Mouse (Mus musculus): Measurements from ENCODE around the gene Syn3.
"Not testable (repeated sequence)": the region's sequence is repeated elsewhere in the genome, so short reads cannot be mapped to it uniquely, and the experiment has no call there.

Syn3 gene

DNA sequence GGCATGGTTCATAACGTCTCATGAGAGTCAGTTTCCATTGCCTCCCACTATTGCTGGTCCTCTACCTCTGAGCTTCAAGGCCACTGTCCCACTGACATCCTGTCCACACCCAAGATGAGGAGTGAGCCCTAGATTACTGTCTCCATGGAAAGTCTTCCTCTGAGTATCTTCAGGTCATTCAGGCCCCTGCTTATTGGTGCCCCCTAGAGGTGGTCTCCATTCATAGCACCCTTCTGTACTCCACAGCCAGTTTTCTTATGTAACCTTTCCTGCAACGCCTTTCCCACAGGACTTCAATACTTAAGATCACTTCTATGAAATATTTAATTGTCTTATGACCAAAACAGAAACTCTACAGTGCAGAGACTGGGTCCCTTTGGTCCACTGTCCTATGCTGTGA lies 80.4 kb downstream of the Syn3 start:
- DNase-seq (ENCODE audit: low read depth, low spot score), result no peak

DNA sequence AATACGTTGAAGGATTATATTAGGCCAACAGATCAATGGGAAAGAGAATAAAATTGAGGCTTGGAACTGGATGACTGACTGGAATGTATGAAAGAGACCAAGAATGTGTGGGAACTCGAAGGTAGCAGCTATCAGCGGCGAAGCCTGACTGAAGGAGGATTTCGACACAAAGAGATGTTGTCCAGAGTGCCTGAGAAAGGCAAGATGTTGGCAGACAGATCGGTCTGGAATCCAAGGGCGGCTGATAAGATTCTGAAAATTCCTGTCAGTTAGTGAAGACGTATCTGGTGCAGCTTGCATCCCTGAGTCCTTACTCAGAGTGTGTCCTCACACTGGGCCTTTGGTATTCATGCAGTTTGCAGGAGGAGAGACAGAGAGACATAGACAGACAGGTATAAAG lies 81.9 kb downstream of the Syn3 start:
- no peak for DNase-seq (ENCODE audit: low read depth, low spot score)

DNA sequence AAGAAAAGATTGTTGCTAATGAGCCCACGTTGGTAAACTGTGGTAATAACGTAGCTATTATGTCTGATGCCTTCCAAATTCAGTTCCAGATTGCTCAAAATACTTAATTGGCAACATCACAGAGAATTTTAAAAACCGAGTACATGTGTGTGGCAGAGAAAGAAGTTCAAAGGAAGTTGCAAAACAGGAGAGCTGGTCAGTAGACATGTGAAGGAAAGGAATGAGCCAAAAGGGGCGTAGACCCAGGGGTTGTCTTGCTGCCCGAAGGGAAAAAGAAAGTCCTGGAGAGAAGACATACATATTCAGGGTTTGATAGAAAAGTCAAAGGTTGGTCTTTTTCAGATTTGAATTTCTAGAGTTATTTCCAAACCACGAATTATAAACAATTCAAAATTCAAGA lies 87.8 kb downstream of the Syn3 start:
- no peak for DNase-seq (ENCODE audit: low read depth, low spot score)

DNA sequence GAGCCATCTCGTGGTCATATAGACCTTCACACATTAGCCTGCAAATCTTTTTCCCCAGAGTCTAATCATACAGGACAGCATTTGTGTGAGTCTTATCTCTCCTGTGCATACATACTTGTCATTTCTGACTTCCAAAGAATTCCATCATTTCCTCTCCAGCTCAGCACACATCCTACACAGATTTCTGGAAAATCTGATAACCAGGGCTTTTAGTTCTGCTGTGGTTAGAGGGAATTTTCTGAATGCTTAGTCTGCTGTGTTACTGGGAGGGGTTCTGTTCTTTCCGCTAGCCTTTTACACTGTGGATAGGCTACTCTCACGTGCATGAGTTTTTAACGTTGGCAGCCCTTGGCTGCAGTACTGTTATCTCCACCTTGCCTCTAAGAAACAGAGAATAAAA lies 91.7 kb downstream of the Syn3 start:
- DNase-seq (ENCODE audit: low read depth, low spot score), result no peak

DNA sequence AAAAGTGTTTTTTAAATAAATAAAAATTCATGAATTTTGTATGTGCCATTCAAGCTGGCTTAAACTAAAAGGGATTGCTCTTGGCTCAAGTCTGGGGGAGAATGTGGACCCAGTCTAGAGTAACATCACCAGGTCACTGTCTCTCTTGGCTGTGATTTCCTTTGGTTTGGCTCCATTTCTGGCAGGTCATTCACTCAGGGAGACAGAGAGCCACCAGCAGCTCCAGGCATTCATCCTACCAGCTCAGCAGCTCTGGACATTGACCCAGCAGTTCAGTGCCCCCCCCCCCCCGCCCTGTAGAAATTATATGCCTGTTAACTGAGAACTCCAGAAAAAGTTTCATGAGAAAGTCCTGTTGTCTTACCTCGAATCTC lies 100.4 kb downstream of the Syn3 start:
- DNase-seq (ENCODE audit: low read depth, low spot score), result no peak

DNA sequence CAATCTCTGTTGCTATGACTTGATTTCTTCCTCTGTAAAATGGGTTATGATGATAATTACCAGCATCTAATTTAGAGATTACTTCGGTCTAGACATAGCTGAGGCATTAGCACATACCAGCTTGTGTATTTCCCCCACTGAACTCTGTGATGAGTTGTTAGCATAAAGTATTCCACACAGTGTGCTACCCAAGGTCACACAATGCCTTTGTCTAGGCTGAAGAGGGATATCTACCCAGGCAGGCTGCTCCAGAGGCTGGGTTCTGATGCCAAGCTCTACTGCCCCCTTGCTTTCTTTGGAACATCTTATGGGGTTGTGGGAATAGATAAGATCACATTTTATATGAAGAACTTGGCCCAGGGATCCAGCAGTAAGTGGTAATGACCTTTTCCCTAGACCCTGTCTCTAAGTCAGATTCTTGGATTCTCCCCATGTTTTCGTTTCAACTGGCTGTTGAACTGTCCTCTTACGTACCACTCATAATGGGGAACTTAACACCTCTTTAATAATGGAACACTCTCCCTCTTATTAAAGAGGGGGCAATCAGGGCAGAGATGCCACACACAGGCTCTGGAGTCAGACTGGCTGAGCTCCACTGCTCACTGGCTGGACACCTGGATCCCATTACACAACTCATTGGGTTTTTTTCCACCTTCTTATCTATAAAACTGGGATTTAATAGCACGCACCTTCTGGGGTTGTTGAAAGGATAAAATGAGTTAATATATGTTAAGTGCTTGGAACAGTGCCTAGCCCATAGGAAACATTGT lies 100.9 kb downstream of the Syn3 start:
- no peak for DNase-seq (ENCODE audit: low read depth, low spot score)

DNA sequence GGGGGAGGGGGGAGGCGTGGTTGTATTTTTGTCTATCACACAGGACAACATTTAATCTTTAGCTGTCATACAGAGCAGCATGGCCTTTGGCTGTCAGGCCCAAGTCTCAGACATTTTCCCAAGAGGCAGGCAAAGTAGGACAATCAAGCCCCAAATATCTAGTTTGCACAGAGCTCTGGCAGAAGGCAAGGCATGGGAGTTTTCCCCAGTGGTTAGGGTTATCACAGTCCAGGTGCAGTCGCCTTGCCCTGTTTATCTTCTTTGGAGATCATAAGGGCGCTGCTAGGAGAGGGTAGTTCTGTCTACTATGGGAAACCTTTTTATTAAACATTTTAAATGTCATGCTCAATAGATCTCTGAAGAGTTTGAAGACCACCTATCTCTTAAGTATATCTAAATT lies 106.3 kb downstream of the Syn3 start:
- DNase-seq (ENCODE audit: low read depth, low spot score), result no peak

DNA sequence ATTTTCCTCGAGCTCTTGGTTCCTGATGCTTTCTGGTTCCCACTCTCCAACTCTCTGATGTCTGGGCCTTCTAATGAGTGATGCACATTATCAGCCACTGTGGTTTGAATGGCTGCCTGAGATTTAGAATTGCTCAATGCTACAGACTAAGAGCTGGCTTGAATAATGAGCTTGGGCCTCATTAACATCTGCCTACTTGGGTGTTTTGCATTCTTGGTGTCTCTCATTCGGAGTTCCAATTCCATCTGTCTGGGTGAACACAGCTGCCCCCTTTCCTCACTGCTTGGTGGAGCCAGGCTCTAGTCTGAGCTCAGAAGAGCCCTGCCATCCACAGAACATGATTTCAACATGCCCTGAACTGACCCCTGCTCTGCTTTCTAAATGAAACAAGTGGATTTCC lies 108.8 kb downstream of the Syn3 start:
- no peak for DNase-seq (ENCODE audit: low read depth, low spot score)

DNA sequence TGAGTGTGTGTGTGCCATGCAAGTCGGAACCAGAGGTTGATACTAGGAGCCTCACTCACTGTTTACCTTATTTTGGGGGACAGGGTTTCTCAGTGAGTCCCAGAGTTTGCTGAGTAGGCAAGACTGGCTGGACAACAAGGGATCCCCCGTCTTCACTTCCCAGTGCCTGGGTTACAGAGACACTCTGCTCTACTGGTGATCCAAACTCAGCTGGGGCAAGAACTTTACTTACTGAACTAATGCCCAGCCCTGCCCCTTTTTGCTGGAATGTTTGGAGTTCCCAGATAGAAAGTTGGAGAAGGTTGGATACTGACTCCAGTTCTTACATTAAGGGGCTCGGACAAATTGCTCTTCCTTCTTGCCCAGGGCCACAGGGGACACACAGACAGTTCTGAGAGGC lies 109.3 kb downstream of the Syn3 start:
- no peak for DNase-seq (ENCODE audit: low read depth, low spot score)

DNA sequence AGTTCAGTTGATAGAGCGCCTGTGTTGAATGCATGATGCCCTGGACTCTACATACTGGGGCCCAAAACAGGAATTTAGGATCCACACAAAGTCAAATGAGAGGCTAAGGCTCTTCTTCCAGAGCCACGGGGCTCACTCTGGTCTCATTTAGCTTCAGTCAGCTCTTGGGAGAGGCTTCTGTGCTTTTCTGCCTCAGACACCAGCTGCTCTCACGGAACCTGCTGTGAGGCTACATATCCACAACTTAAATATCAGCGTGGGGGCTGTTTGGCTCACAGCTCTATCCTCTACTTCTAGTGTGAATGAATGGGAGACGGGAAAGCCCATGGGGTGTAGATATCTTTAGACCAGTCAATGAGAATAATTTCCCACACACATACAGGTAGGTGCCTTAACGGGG lies 109.9 kb downstream of the Syn3 start:
- no peak for DNase-seq (ENCODE audit: low read depth, low spot score)

DNA sequence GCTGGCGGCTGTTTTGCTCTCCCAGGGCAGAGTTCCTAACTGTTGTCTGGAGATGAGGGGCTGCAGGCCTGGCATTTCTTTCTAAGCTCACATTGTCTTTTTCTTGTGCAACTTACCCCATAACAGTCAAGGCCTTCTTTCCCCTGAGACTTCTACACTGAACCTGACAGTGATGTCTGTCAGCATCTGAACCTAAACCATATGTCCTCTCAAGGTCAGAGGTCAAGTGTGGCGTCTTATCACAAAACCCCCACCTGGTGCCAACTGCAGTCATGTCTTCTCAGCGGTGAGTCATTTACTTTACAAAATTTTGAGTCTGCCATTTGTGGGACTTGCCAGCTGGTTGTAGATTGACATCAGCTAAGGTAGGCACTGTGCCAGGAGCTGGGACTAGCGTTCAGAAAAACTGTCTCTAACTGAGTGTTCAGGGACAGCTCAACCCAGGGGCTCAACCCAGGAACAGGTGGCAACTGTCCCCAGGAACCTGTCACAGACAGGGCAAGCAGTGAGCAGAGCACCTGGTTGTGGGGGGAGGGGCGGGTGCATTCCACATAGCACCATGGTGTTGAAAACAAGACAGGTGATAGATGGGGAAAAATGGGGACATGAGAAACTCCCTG lies 110.8 kb downstream of the Syn3 start:
- no peak for DNase-seq (ENCODE audit: low read depth, low spot score)

DNA sequence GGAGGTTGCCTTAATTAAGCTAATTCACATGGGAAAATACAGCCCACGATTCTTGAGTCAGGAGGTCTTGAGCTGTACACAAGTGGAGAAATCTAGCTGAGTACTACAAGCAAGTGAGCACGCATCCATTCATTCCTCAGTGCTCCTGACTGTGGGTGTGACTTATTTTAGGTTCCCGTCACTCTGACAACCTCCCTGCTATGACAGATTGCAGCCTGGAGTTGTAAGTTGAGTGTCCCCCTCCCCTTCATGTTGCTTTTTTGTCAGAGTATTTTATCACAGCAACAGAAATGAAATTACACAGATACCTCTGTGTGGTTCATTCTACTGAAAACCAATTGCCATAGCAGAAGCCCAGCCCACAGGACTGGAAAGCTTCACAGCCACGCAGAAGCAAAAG lies 112.5 kb downstream of the Syn3 start:
- no peak for DNase-seq (ENCODE audit: low read depth, low spot score)

DNA sequence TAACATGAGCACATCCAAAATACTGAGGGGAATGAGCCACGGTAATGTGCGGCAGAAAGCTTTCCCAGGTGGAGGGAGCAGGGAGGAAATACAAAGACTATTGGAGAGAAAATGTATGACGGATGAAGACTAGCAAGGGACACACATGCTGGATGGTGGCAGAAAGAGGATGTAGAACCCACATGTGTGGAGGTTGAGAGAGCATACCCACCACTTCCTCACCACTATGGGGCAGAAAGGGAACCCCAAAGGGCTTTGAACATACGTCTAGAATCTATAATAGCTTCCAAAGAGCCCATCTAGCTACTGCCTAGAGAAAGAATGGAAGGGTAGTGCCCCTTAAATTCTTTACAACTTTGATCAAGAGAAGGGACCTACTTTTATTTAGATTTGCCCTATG lies 113.0 kb downstream of the Syn3 start:
- DNase-seq (ENCODE audit: low read depth, low spot score), result no peak

DNA sequence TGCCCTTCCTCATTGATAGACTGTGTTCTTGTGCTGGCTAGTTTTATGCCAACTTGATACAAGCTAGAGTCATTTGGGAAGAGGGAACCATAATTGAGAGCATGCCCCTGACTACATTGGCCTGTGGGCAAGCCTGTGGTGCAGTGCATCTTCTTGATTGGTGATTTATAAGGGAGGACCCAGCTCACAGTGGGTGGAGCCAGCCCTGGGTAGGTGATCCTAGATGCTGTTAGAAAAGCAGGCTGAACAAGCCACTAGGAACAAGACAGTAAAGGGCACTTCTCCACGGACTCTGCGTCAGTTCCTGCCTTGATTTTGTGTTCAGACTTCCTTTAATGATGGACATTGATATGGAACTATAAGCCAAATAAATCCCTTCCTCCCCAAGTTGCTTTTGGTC lies 114.0 kb downstream of the Syn3 start:
- DNase-seq (ENCODE audit: low read depth, low spot score), result no peak

DNA sequence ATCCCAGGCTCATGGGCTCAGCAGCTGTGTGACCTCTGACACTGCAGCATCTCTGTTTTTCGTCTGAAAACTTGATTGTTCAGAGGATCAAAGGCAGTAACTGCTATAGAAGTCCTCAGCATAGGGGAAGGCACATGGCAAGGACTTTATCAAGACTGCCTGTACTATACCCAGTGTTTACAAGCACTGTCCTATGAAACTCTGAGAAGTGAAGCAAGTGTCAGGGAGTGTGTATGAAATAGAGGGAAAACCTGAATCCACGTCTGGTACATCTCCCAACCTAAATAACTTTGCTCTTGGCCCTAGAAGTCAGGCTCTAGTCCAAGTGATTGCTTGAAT lies 116.8 kb downstream of the Syn3 start:
- DNase-seq (ENCODE audit: low read depth, low spot score), result no peak

DNA sequence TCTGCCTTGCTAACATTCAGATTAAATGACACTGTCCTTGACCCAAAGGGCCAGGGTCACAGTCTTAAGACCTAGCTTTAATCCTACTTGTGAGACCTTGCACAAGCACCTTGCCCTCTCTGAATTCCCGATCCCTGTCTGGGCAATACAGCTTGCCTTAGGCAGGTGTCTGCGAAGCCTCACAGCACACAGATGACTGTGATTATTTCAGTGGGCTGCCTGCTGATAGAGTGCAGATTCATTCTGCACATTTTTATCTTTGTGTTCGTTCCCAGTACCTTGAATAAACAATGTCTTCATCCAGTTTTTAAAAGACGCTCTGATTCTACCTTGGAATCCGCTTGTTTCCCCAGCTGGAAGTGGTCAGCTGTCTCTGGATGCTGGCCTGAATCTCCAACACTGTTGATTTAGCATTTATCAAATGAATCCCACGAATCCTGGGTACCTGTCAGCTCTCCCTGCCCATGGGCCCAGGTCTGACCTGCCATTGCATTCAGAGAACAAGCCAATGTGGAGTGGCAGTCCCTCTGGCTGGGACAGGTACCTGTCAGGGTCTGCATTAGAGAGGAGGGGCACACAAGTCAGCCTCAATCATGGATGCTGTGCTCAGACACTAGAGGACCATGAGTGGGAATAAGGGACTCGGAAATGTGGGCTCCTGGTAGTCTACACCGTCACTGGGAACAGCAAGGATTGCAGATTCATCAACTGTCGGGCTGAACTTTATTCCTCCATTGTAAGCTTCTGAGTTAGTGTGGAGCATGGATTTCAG lies 117.4 kb downstream of the Syn3 start:
- no peak for DNase-seq (ENCODE audit: low read depth, low spot score)

DNA sequence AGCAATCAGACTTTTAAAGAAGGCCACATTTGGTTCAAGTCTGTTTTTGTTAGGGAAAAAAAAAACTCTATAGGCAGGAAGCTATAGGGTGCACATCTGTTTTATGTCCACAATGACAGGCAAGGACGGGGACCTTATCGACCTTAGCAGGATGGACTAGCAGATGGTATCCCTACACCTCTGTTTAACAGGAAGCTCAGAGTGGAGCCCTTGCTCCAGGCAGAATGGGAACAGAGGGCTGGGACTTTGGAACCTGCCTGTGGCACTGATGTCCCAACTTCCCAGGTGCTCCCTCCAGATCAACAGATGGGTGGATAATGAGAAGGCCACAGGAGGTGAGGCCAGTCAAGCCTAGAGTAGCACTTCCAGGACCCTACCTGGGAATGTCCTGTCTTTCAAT lies 118.1 kb downstream of the Syn3 start:
- DNase-seq (ENCODE audit: low read depth, low spot score), result no peak

DNA sequence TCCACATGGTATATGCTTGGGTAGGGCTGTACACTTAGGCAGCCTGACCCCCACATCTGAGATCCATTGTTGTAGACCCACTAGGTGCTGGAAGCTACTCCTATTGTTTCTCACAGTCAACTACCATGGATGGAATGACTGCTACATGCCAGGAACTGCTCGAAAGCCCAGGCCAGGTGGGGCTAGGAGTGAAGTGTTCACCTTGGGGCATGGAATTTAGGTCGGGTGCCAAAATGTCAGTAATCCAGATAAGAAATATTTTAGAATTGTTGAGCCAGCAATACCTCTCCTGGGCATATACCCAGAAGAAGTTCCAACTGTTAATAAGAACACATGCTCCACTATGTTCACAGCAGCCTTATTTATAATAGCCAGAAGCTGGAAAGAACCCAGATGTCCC lies 119.9 kb downstream of the Syn3 start:
- DNase-seq (ENCODE audit: low read depth, low spot score), result not testable (repeated sequence)

DNA sequence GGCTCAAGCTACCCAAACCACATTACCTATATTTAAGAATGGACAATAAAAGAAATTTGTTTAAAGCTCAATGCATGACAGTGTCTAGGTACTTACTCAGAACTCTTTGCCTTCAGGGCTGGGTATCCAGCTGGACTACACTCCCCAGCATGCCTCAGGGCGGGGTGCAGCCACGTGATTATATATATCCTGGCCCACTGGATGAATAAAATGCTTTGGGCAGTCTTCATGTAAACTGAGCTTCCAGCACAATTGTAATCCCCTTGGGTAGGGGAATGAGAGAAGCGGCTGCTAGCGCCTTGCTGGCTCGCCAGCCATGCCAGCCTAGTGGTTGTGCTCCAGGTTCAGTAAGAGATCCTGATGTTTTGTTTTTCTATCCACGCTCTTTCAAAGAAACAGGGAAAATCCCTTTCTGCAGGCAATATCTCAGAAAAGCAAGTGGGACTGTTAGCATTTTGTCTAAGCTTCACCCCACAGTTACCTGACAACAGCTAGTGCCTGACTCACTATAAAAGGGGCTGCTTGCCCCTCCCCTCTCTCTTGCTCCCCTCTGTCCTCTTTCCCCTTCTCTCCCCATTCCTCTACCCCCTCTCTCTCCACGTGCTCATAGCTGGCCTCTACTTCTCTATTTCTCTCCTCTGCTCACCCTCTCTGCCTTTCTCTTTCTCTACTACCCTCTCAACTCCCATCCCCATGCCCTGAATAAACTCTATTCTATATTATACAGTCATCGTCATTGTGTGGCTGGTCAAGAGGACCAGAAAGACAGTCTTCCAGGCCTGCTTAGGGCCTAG lies 122.1 kb downstream of the Syn3 start:
- DNase-seq (ENCODE audit: low read depth, low spot score), result no peak

DNA sequence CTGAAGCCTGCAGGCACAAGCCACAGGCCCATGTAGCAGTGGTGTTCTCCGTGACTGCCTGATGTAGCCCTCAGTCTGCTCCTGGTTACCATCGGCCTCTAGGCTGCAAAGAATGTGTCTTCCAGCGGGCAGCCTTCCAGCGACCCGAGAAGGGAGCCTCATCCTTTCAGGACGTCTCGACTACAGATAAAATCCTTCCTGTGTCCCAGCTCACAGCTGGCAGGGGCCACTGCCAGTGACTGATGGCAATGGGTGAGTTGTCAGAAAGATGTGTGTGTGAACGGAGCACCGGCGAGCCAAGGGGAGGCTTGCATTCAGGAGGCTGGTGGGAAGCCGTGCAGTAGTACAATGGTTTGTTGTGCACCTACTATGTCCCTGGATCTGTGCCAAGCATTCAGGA lies 122.8 kb downstream of the Syn3 start:
- no peak for DNase-seq (ENCODE audit: low read depth, low spot score)

DNA sequence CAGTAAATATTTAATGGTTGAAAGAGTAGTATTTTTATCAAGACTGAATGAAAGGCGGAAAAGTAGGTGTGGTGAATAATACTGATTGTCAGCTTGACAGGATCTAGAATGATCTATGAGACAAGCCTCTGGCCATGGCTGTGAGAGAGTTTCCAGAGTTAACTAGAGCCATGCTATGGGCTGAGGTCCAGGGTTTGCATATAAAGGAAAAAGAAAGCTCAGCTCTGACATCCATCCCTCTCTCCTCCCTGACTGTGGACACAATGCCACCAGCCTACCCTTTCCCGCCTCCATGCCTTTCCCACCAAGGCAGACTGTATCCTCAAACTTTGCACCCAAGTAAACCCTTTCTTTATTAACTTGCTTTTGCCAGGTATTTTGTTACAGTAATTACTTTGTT lies 124.6 kb downstream of the Syn3 start:
- no peak for DNase-seq (ENCODE audit: low read depth, low spot score)

DNA sequence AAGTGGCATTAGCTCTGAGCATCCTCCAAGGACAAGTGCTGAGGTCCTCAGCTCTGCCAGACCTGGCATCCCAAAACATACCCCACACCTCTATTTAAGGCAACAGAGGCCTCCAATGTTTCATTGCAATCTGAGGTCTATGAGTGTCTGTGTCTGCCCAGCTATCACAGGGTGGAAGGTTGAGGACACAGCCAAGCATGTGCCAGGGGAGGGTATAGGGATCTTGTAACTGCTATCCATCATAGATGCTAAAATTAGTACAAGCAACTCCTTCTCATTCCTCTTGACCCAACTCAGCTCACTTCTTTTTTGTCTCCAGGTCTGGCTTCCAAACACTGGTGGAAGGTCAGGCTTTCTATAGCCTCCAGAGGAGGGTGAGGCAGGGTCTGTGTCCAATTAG lies 127.1 kb downstream of the Syn3 start:
- no peak for DNase-seq (ENCODE audit: low read depth, low spot score)

Data from retina, postnatal 7 days (tissue).